Mouse (Mus musculus): ENCODE measurements around the gene Olfr147.
"Not testable (repeated sequence)": the region's sequence is repeated elsewhere in the genome, so short reads cannot be mapped to it uniquely, and the experiment has no call there.

Olfr147 gene

DNA sequence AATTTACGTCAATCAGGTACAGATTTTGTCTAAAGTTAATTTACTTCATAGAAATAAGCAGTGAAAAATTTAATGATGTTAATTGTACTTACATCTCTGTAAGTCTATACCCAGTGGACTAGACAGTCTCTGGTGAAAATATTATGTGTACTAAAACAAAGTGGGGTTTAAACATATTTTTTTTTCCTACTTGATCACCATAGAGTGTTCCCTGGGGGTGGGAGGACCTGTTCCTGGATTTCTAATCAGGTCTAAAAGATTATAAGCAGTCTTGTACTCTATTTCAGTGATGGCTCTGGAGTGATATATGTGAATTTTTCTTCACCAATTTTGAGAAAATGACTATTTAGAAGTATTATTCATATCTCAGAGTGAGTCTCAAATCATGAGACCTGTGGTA lies at the start of gene Olfr147:
Gene Olfr147 (plus strand): TSS at position 301 of the 400 bp plus-strand sequence.
- no peak for DNase-seq

DNA sequence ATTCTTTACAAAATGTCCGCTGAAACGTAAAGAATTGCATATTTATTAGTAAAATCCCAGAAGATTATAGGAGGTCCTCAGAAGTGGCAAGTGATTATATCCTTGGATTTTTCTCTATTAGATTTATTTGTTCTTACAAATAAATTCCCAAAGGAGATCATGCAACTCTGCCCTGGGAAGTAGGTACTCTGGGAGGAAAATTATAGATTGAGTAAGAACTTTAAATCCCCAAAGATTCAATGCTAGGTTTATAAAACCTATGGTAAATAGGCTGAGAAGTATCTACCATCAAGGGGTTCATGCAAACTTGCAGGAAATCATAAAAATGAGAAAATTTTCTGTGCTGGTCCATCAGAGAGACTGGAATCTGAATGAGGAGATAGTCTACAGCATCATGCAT lies 34.9 kb upstream of the Olfr147 start, which contains the start of gene Olfr250:
Gene Olfr250 (plus strand): TSS at position 301 of the 400 bp plus-strand sequence.
- no peak for DNase-seq

DNA sequence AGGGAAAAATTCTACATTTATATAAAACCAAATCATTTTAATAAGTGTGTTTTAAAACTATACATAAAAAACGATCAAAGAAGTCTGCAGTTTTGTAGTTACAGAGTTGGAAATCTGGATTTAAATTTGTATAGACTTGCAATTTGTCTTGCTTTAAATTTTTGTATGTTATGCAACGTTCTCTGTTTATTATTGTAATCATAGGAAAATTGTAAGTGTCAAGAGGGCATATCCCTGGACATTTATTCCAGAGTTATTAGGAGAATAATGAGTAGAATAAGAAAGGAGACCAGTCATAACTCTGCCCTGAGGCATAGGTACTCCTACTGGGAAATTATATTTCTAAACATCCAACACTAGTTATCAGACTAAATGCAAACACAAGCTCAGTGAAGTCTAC lies 24.7 kb upstream of the Olfr147 start, which contains the start of gene Olfr251:
Gene Olfr251 (plus strand): TSS at position 301 of the 400 bp plus-strand sequence.
- DNase-seq: no peak

DNA sequence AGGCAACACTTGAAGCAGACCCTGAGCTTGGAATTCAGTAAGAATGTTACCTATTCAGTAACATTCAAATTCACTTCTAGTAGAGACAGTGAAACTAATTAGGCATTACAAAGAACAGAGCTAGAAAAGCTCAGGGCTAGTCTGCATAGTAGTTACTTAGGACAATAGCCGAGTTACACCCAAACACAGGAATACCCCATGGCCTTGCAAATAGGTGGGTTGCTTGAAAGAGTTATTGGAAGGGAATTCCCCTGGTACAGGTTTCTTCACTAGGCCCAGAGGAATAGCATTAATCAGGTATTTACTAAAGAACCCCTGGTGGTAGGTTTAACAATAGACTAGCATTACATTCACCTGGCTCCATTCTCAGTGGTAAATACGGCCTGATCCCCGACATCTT lies 6.0 kb downstream of the Olfr147 start:
- DNase-seq: not testable (repeated sequence)

DNA sequence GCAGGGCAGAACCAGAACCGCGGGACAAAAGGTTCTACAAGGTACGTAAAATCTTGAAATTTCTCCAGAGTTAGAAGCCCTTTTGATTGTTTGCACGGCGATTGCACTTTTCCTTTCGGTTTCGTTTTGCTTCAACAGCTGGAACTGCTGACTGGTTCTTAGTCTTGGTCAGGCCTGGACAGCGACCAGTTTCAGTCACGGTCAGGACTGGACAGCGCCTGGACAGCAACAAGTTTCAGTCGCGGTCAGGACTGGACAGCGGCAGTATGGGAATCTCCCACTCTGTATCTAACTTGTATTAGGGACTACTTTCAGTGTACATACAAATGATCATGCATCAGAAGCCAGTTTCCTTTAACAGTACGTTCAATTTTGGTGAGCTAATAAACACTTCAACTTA lies 12.0 kb downstream of the Olfr147 start:
- not testable (repeated sequence) for DNase-seq

DNA sequence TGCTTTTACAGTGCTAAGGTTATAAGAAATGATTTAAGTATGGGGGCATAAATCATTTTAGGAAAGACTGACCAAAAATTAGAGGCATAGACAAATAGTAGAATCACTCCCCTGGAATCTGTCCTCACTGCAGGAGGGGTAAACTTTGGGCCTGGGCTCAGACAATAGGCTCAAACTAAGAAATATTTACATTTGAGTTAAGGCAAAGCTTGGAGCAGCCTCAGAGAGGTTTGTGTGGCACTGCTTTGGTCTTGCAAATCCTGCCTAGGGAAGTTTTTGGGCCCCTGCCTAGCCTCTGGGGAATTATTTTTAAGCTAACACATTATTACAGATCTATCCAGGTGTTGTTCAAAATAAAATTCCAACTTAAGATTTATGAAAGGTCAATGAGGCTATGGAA lies 22.3 kb downstream of the Olfr147 start:
- DNase-seq: no peak

DNA sequence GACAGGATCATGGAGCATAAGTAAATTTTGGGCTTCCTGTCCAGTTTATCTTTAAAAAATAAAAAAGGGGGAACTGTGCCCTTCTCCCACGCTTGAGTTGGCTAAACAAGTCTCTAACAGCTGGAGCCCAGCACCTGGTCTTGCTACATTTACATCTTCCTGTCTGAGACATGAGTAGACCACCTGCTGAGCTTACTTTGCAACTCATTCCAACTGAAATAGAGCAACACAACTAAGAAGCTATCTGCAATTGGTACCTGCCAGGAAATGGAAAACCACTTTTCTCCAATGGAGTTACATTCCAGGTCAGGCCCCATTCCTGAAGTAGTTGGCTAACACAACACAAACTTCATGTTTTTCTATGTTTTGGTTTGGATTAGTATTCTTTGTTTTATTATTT lies 25.5 kb downstream of the Olfr147 start:
- DNase-seq: no peak

DNA sequence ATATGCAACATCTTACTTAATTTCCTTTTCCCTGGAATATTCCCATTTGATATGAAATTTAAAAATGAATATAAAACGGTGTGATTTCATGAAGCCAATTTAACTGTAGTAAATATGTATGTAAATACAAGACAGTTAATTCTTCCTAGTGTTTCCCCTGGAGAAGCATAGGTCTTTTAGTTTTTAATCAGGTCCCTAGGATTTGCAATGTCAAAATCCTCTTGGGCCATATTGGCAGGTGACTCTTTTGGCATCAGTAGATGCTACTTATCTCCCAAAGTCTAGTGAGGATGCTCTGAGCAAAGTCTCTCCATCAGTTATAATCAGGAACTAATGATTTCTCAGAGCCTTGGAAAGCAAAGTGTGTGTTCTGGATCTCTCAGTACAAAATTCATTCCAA lies 27.7 kb downstream of the Olfr147 start, which contains the start of gene Olfr901:
Gene Olfr901 (plus strand): TSS at position 301 of the 400 bp plus-strand sequence.
- DNase-seq: no peak

DNA sequence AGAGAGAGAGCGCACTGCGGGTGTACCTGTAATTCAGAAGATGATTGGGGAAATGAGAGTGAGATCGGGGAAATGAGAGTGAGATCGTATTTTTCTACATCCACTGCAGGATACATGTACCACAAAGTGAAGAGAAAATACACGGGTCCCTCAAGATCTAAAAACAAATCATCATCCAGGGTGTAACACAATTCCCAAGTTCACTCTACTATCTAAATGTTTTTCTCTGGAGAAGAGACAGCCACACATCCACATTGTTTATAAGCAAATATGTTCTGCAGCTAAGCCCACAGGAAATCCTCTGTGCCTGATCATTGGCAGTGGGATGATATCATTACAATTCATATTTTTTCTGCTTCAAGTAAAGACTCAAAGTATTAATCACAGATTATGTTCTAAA lies 45.9 kb downstream of the Olfr147 start, which contains the start of gene Olfr902:
Gene Olfr902 (plus strand): TSS at position 301 of the 400 bp plus-strand sequence.
- DNase-seq: no peak
